Mouse (Mus musculus) liver, adult 2 months (tissue): Measurements from ENCODE around the gene Atp2a1.

Source experiments
- CTCF ChIP-seq: fragments of 200-500 bp; IDR thresholded peaks from 2 replicates; pipeline ENCODE4 v1.5.1; 2011; ENCODE audit warnings: low read depth, low read length, control low read depth
- POLR2A ChIP-seq: fragments of 200-500 bp; IDR thresholded peaks from 2 replicates; pipeline ENCODE4 v1.6.1; 2011; ENCODE audit warnings: low read length, control low read depth; ENCODE audit not compliant: insufficient read depth; ENCODE audit errors: extremely low read depth

GRCm38 (mm10) chr7:126458225-126458624 lies 4.7 kb downstream of the Atp2a1 start:
- no peak for TF ChIP-seq CTCF
- TF ChIP-seq POLR2A, result no peak
